Mouse (Mus musculus) kidney, postnatal 0 days (tissue): ENCODE measurements around the gene Wfdc9. TPM values are rescaled to one million over a fixed set of nuclear protein-coding genes. Genes with fewer than 3 reads are reported as not detected.
"Not testable (repeated sequence)": the region's sequence is repeated elsewhere in the genome, so short reads cannot be mapped to it uniquely, and the experiment has no call there.

Experiments
- ATAC-seq: fragments of 200-750 bp; cut with Nextera tagmentation; replicated peaks from 2 replicates; pipeline ENCODE4 v1.8.0; 2017; ENCODE audit warnings: low read depth, moderate number of reproducible peaks, moderate TSS enrichment, moderate library complexity; ENCODE audit not compliant: low FRiP score
- DNase-seq: peaks from one replicate; pipeline ENCODE4 v3.0.0-alpha.2; 2016; ENCODE audit warnings: low spot score
- H3K27ac ChIP-seq: fragments of 300-500 bp; sonication (generic); 2 replicates; pipeline ENCODE4 v1.5.1; 2014; ENCODE audit warnings: mild to moderate bottlenecking
- H3K27me3 ChIP-seq: fragments of 300-500 bp; sonication (generic); 2 replicates; pipeline ENCODE4 v1.6.1; 2014; ENCODE audit warnings: low read length, mixed read lengths; ENCODE audit not compliant: insufficient read depth
- H3K36me3 ChIP-seq: fragments of 300-500 bp; sonication (generic); 2 replicates; pipeline ENCODE4 v1.6.1; 2014; ENCODE audit warnings: low read length, mixed read lengths; ENCODE audit not compliant: insufficient read depth
- H3K4me1 ChIP-seq: fragments of 300-500 bp; sonication (generic); replicated peaks from 2 replicates; pipeline ENCODE4 v1.6.1; 2014; ENCODE audit warnings: antibody characterized with exemption, low read length, mixed read lengths; ENCODE audit not compliant: insufficient read depth
- H3K4me2 ChIP-seq: fragments of 300-500 bp; sonication (generic); 2 replicates; pipeline ENCODE4 v1.6.1; 2014; ENCODE audit warnings: mild to moderate bottlenecking, low read length, moderate library complexity, mixed read lengths
- H3K4me3 ChIP-seq: fragments of 300-500 bp; sonication (generic); replicated peaks from 2 replicates; pipeline ENCODE4 v1.5.1; 2014; ENCODE audit warnings: low read depth, low read length
- H3K9ac ChIP-seq: fragments of 300-500 bp; sonication (generic); 2 replicates; pipeline ENCODE4 v1.6.1; 2014; ENCODE audit warnings: low read depth, low read length
- H3K9me3 ChIP-seq: fragments of 300-500 bp; sonication (generic); replicated peaks from 2 replicates; pipeline ENCODE4 v1.6.1; 2016; ENCODE audit warnings: low read length, inconsistent platforms, mixed read lengths
- CTCF ChIP-seq: IDR thresholded peaks from 2 replicates; pipeline ENCODE4 v1.5.1; 2016; ENCODE audit warnings: antibody characterized with exemption, low read depth, mild to moderate bottlenecking, moderate library complexity
- WGBS: fragments of 180-500 bp; shearing (Covaris S2); extraction: QIAGEN DNeasy Blood & Tissue Kit; methylation state at CpG from one replicate; pipeline ENCODE4 v1.1.7; 2014; 5-methylcytosine and 5-hydroxymethylcytosine counted together
- polyA plus RNA-seq: library from polyadenylated mRNA; unstranded; fragments of >200 nt; fragmentation: Nextera tagmentation; extraction: Ambion mirVana; gene quantifications from 2 replicates; pipeline ENCODE4 v1.2.1, GENCODE M21; 2015

Wfdc9 gene
- polyA plus RNA-seq, 1 experiment from 2014 or later: not detected

- Histone ChIP-seq H3K27ac (no peak within 1 kb of the TSS), H3K36me3 (no peaks in the 10 kb centered on the region), H3K4me1 (no peaks in the 10 kb centered on the region), H3K9ac (no peak within 1 kb of the TSS), H3K4me2 (no peak within 1 kb of the TSS), H3K4me3 (no peak within 1 kb of the TSS), H3K9me3 (no peaks in the 10 kb centered on the region), H3K27me3 (no peaks in the 10 kb centered on the region)
- TF ChIP-seq CTCF: no peak
- no peak for DNase-seq
- no peak for ATAC-seq
- WGBS: 69% methylated on average over 3 of the region's 3 CpGs
Measured at GRCm38 (mm10) chr2:164638696-164639095, 17.7 kb downstream of the Wfdc9 start, which contains the start of gene Wfdc16. Gene Wfdc16 (minus strand): TSS chr2:164638796.

GRCm38 (mm10) chr2:164635266-164635665, 21.1 kb downstream of the Wfdc9 start:
- WGBS: 75% methylated on average over 9 of the region's 9 CpGs
- Histone ChIP-seq H3K27me3 (no peaks in the 10 kb centered on the region), H3K36me3 (no peaks in the 10 kb centered on the region), H3K27ac (no peak overlapping the region), H3K4me2 (no peak overlapping the region), H3K4me3 (no peak overlapping the region), H3K9ac (no peak overlapping the region), H3K9me3 (no peaks in the 10 kb centered on the region), H3K4me1 (no peaks in the 10 kb centered on the region)
- no peak for DNase-seq
- ATAC-seq: no peak
- TF ChIP-seq CTCF: peak; percentile 48

- WGBS: 78% methylated on average over 4 of the region's 4 CpGs
- no peaks in the 10 kb centered on the region for H3K36me3 ChIP-seq
- DNase-seq (no peak), ATAC-seq (no peak)
- no peaks in the 10 kb centered on the region for H3K27me3 ChIP-seq
- TF ChIP-seq CTCF: peak; percentile 32; the same call in 1 of the 2 replicates
- H3K9me3 ChIP-seq: no peaks in the 10 kb centered on the region
- no peaks in the 10 kb centered on the region for H3K4me1 ChIP-seq
- no peak overlapping the region for H3K4me2 ChIP-seq
- H3K9ac ChIP-seq: no peak overlapping the region
- no peak overlapping the region for H3K27ac ChIP-seq
- no peak overlapping the region for H3K4me3 ChIP-seq
Measured at GRCm38 (mm10) chr2:164621775-164622174, 34.6 kb downstream of the Wfdc9 start.

- ATAC-seq (no peak), DNase-seq (no peak)
- H3K9me3 ChIP-seq: no peaks in the 10 kb centered on the region
- no peaks in the 10 kb centered on the region for H3K36me3 ChIP-seq
- H3K4me1 ChIP-seq: no peaks in the 10 kb centered on the region
- no peaks in the 10 kb centered on the region for H3K27me3 ChIP-seq
- no peak overlapping the region for H3K4me2 ChIP-seq
- no peak overlapping the region for H3K27ac ChIP-seq
- H3K9ac ChIP-seq: no peak overlapping the region
- TF ChIP-seq CTCF: no peak
- no peak overlapping the region for H3K4me3 ChIP-seq
- WGBS: 81% methylated on average over 5 of the region's 5 CpGs
Measured at GRCm38 (mm10) chr2:164619050-164619449, 37.3 kb downstream of the Wfdc9 start.

GRCm38 (mm10) chr2:164615386-164615785, 41.0 kb downstream of the Wfdc9 start:
- 92% methylated on average over 3 of the region's 3 CpGs for WGBS
- Histone ChIP-seq H3K27ac (no peak overlapping the region), H3K4me1 (no peaks in the 10 kb centered on the region), H3K36me3 (no peaks in the 10 kb centered on the region), H3K4me2 (no peak overlapping the region), H3K9ac (no peak overlapping the region), H3K27me3 (no peaks in the 10 kb centered on the region), H3K9me3 (no peaks in the 10 kb centered on the region), H3K4me3 (no peak overlapping the region)
- no peak for TF ChIP-seq CTCF
- DNase-seq (no peak), ATAC-seq (no peak)

- H3K36me3 ChIP-seq, H3K9ac ChIP-seq, H3K4me1 ChIP-seq, H3K27ac ChIP-seq, ATAC-seq, H3K27me3 ChIP-seq, H3K9me3 ChIP-seq, DNase-seq, H3K4me3 ChIP-seq, H3K4me2 ChIP-seq: not testable (repeated sequence)
- 38% methylated on average over 8 of the region's 8 CpGs for WGBS
Measured at GRCm38 (mm10) chr2:164613471-164613870, 42.9 kb downstream of the Wfdc9 start, which contains the start of the genes Wfdc6b and Wfdc8. Gene Wfdc6b (plus strand): TSS chr2:164613522. Gene Wfdc8 (minus strand): TSS chr2:164613626.

GRCm38 (mm10) chr2:164608781-164609180, 47.6 kb downstream of the Wfdc9 start:
- no peak for TF ChIP-seq CTCF
- Histone ChIP-seq H3K9ac (no peak overlapping the region), H3K4me1 (no peaks in the 10 kb centered on the region), H3K4me3 (no peak overlapping the region), H3K4me2 (no peak overlapping the region), H3K9me3 (no peaks in the 10 kb centered on the region), H3K27ac (no peak overlapping the region), H3K36me3 (no peaks in the 10 kb centered on the region), H3K27me3 (no peaks in the 10 kb centered on the region)
- WGBS: 45% methylated on average over 6 of the region's 6 CpGs
- ATAC-seq: no peak
- DNase-seq: no peak
